Mouse (Mus musculus) MEL (cell line): ENCODE results near the gene Gmds. TPM values are rescaled to one million over a fixed set of nuclear protein-coding genes. Genes with fewer than 3 reads are reported as not detected.

Experiments used
- DNase-seq: peaks from one replicate; pipeline ENCODE4 v3.0.0; 2011; ENCODE audit warnings: low read depth, low spot score
- H3K27ac ChIP-seq: 2 replicates; pipeline ENCODE4 v1.5.1; 2012; ENCODE audit warnings: low read depth, mild to moderate bottlenecking, control low read depth, low read length, moderate library complexity; ENCODE audit not compliant: control insufficient read depth
- H3K27me3 ChIP-seq, 2 experiments: fragments of 150-350 bp in 1 of 2; sonication (generic) in 1 of 2; 2 replicates each; pipeline ENCODE4 v1.6.1; 2012; ENCODE audit warnings: low read length in 2 of 2, mild to moderate bottlenecking in 2 of 2, improper control_type of control experiment in 1 of 2, moderate library complexity in 1 of 2; ENCODE audit not compliant: insufficient read depth in 2 of 2, control insufficient read depth in 1 of 2
- H3K36me3 ChIP-seq, 2 experiments: 2 replicates each; pipeline ENCODE4 v1.6.1; 2012 to 2014; ENCODE audit warnings: low read length in 2 of 2, improper control_type of control experiment in 1 of 2, inconsistent platforms in 1 of 2, mild to moderate bottlenecking in 1 of 2; ENCODE audit not compliant: insufficient read depth in 2 of 2, control insufficient read depth in 1 of 2
- H3K4me1 ChIP-seq, 2 experiments: fragments of 150-350 bp in 1 of 2; sonication (generic) in 1 of 2; 2 replicates each; pipeline ENCODE4 v1.6.1; 2012; ENCODE audit warnings: low read length in 2 of 2, improper control_type of control experiment in 1 of 2, mild to moderate bottlenecking in 1 of 2; ENCODE audit not compliant: insufficient read depth in 2 of 2, control insufficient read depth in 1 of 2
- H3K4me3 ChIP-seq, 2 experiments: fragments of 150-350 bp in 1 of 2; sonication (generic) in 1 of 2; 2 replicates each; pipeline ENCODE4 v1.5.1; 2012; ENCODE audit warnings: low read depth in 2 of 2, low read length in 2 of 2, mild to moderate bottlenecking in 2 of 2, moderate library complexity in 2 of 2, control low read depth in 1 of 2, improper control_type of control experiment in 1 of 2; ENCODE audit not compliant: control insufficient read depth in 1 of 2, insufficient read depth in 1 of 2
- H3K79me2 ChIP-seq: 2 replicates; pipeline ENCODE4 v1.6.1; 2012; ENCODE audit warnings: mild to moderate bottlenecking, low read length, moderate library complexity; ENCODE audit not compliant: control insufficient read depth, poor library complexity, insufficient read depth
- H3K9ac ChIP-seq: 2 replicates; pipeline ENCODE4 v1.6.1; 2012; ENCODE audit warnings: low read depth, mild to moderate bottlenecking, control low read depth, low read length, moderate library complexity; ENCODE audit not compliant: control insufficient read depth, poor library complexity, severe bottlenecking
- H3K9me3 ChIP-seq: fragments of 150-350 bp; sonication (generic); replicated peaks from 2 replicates; pipeline ENCODE4 v1.6.1; 2012; ENCODE audit warnings: mild to moderate bottlenecking, low read length, improper control_type of control experiment, moderate library complexity; ENCODE audit not compliant: insufficient read depth
- BHLHE40 ChIP-seq: IDR thresholded peaks from 2 replicates; pipeline ENCODE4 v1.6.1; 2012; ENCODE audit warnings: low read depth, mild to moderate bottlenecking, inconsistent platforms, low read length, improper control_type of control experiment, borderline replicate concordance
- CHD1 ChIP-seq: IDR thresholded peaks from 2 replicates; pipeline ENCODE4 v1.6.1; 2012; ENCODE audit warnings: low read depth, mild to moderate bottlenecking, inconsistent platforms, low read length, improper control_type of control experiment
- CTCF ChIP-seq, 3 experiments: IDR thresholded peaks in 2 of 3; conservative IDR thresholded peaks in 1 of 3; 2 replicates each; pipeline ENCODE4 v1.5.1; 2011 to 2012; ENCODE audit warnings: low read length in 3 of 3, low read depth in 2 of 3, mild to moderate bottlenecking in 2 of 3, improper control_type of control experiment in 1 of 3, inconsistent platforms in 1 of 3, mixed read lengths in 1 of 3, moderate library complexity in 1 of 3; ENCODE audit not compliant: control insufficient read depth in 1 of 3, insufficient read depth in 1 of 3, poor library complexity in 1 of 3, severe bottlenecking in 1 of 3
- ELF1 ChIP-seq: IDR thresholded peaks from 2 replicates; pipeline ENCODE4 v1.6.1; 2014; ENCODE audit warnings: low read depth, mild to moderate bottlenecking, inconsistent platforms, low read length, improper control_type of control experiment, moderate library complexity
- HCFC1 ChIP-seq: IDR thresholded peaks from 2 replicates; pipeline ENCODE4 v1.6.1; 2012; ENCODE audit warnings: low read depth, mild to moderate bottlenecking, inconsistent platforms, low read length, improper control_type of control experiment, moderate library complexity
- JUND ChIP-seq: IDR thresholded peaks from 2 replicates; pipeline ENCODE4 v1.6.1; 2011; ENCODE audit warnings: low read depth, mild to moderate bottlenecking, improper control_type of control experiment, low read length
- MAFK ChIP-seq: IDR thresholded peaks from 2 replicates; pipeline ENCODE4 v1.6.1; 2011; ENCODE audit warnings: low read depth, mild to moderate bottlenecking, low read length, improper control_type of control experiment, borderline replicate concordance
- MAZ ChIP-seq: IDR thresholded peaks from 2 replicates; pipeline ENCODE4 v1.6.1; 2012; ENCODE audit warnings: low read depth, mild to moderate bottlenecking, inconsistent platforms, low read length, improper control_type of control experiment
- MXI1 ChIP-seq: IDR thresholded peaks from 2 replicates; pipeline ENCODE4 v1.6.1; 2011; ENCODE audit warnings: mild to moderate bottlenecking, low read depth, low read length, improper control_type of control experiment
- MYB ChIP-seq: IDR thresholded peaks from 2 replicates; pipeline ENCODE4 v1.6.1; 2011; ENCODE audit warnings: mild to moderate bottlenecking, low read depth, low read length, improper control_type of control experiment
- MYC ChIP-seq: IDR thresholded peaks from 2 replicates; pipeline ENCODE4 v1.6.1; 2011; ENCODE audit warnings: low read depth, mild to moderate bottlenecking, low read length, improper control_type of control experiment, moderate library complexity
- NELFE ChIP-seq: IDR thresholded peaks from 2 replicates; pipeline ENCODE4 v1.6.1; 2011; ENCODE audit warnings: low read depth, low read length, improper control_type of control experiment
- NRF1 ChIP-seq: IDR thresholded peaks from 2 replicates; pipeline ENCODE4 v1.6.1; 2014; ENCODE audit warnings: low read depth, mild to moderate bottlenecking, inconsistent platforms, low read length, improper control_type of control experiment, moderate library complexity; ENCODE audit not compliant: poor library complexity, insufficient read depth, severe bottlenecking
- POLR2AphosphoS2 ChIP-seq: IDR thresholded peaks from 2 replicates; pipeline ENCODE4 v1.6.1; 2011; ENCODE audit warnings: low read length, improper control_type of control experiment
- POLR2AphosphoS5 ChIP-seq: IDR thresholded peaks from 2 replicates; pipeline ENCODE4 v1.6.1; 2012; ENCODE audit warnings: low read depth, borderline replicate concordance, mild to moderate bottlenecking, inconsistent platforms, low read length, moderate library complexity, mixed read lengths
- RAD21 ChIP-seq: IDR thresholded peaks from 2 replicates; pipeline ENCODE4 v1.6.1; 2011; ENCODE audit warnings: mild to moderate bottlenecking, low read depth, low read length, improper control_type of control experiment
- RCOR1 ChIP-seq: IDR thresholded peaks from 2 replicates; pipeline ENCODE4 v1.6.1; 2012; ENCODE audit warnings: low read depth, mild to moderate bottlenecking, inconsistent platforms, low read length, improper control_type of control experiment
- SIN3A ChIP-seq: IDR thresholded peaks from 2 replicates; pipeline ENCODE4 v1.6.1; 2012; ENCODE audit warnings: low read length, improper control_type of control experiment, inconsistent platforms
- SMC3 ChIP-seq: IDR thresholded peaks from 2 replicates; pipeline ENCODE4 v1.6.1; 2011; ENCODE audit warnings: low read depth, low read length, improper control_type of control experiment
- TAL1 ChIP-seq: IDR thresholded peaks from 2 replicates; pipeline ENCODE4 v1.6.1; 2012; ENCODE audit warnings: mild to moderate bottlenecking, inconsistent platforms, low read length, moderate library complexity, mixed read lengths
- USF1 ChIP-seq: IDR thresholded peaks from 2 replicates; pipeline ENCODE4 v1.6.1; 2014; ENCODE audit warnings: low read depth, mild to moderate bottlenecking, inconsistent platforms, low read length, improper control_type of control experiment, moderate library complexity
- ZNF384 ChIP-seq: IDR thresholded peaks from 2 replicates; pipeline ENCODE4 v1.6.1; 2012; ENCODE audit warnings: low read depth, mild to moderate bottlenecking, inconsistent platforms, low read length, improper control_type of control experiment
- polyA plus RNA-seq, 2 experiments: library from polyadenylated mRNA; stranded (reverse) in 1 of 2; unstranded in 1 of 2; fragments of >175 nt in 1 of 2; fragments of >200 nt in 1 of 2; gene quantifications; 2 replicates each; pipeline versions ENCODE4 v1.2.1 to v1.2.4; 2012; ENCODE audit warnings: low replicate concordance in 2 of 2, low read depth in 1 of 2; ENCODE audit not compliant: insufficient read length in 2 of 2, insufficient read depth in 1 of 2, missing spikeins in 1 of 2
- total RNA-seq: library from RNA; depleted of rRNA; stranded (reverse); fragments of 300-350 nt; gene quantifications from 2 replicates; pipeline ENCODE4 v1.2.3, GENCODE M21; 2012

Gene Gmds
- total and polyA plus RNA-seq, 3 experiments, result 17.4 to 32.2 TPM; not detected in 1

DNA sequence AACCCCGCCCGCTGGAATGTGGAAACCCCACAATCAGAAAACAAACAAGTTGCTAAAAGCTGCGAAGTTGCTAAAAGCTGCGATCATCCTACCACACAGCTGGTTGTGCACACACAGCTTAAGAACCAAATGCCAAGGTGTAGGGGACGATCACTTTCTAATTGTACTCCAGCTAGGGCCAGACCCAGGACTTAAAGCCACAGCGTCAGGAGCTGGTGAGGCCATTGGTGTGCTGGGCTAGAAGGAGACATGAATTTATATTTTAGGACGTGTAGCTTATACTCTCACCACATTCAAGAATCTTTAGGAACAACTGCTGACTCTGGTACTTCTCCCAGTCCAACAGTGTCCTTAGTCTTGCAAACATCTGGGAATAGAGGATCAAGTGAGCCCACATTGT lies 534.0 kb downstream of the Gmds start:
- no peaks in the 10 kb centered on the region for H3K79me2 ChIP-seq
- no peaks in the 10 kb centered on the region for H3K27me3 ChIP-seq
- TF ChIP-seq JUND (no peak), TAL1 (no peak), NRF1 (no peak), CHD1 (no peak), USF1 (no peak), RAD21 (no peak), NELFE (no peak), ELF1 (no peak), BHLHE40 (no peak)
- no peak for DNase-seq
- no peaks in the 10 kb centered on the region for H3K9me3 ChIP-seq
- H3K9ac ChIP-seq, result no peak overlapping the region
- H3K27ac ChIP-seq, result no peak overlapping the region
- H3K36me3 ChIP-seq, result no peaks in the 10 kb centered on the region
- no peaks in the 10 kb centered on the region for H3K4me1 ChIP-seq
- no peak overlapping the region for H3K4me3 ChIP-seq

DNA sequence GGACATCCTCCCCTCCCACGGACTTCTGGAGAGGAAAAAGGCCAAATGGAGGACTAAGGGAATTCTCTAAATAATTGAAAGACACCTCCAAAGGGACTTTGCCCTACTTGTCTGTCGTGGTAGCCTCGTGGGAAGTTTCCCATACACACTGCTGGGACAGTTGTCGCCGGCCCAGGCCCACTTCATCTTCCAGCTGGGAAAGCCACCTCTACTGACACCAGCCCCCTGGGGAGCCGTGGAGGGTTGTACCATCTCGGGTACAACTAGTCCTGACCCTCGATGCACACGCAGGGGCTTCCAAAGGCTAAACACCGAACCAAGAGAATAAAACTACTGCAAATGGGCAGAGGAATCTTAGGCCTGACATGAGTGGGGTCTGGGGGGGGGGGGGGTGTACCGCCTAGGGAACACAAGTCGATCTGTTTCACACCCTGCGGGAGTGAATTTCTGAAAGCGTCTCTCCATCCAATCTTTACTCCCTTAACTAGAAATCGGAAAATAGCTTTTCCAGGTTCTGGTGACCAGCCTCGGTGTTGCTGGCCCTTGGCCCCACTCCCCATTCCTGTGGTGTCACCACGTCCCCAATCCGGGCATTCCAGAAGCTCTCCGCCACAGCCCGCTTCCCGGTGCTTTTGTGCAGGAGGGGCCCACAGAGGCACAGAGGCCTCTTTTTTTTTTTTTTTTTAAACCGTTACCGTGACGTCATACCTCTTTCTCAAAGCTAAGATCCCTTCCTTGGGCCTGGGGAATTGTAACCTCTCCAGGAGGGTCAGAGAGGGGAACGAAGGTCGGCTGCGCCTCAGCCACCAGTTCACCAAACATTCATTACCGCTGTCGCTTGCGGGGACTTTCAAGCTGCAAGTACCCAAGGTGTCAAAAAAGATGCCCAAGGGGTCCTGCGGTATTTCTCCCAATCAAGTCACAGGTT lies 535.1 kb downstream of the Gmds start:
- no peaks in the 10 kb centered on the region for H3K79me2 ChIP-seq
- no peaks in the 10 kb centered on the region for H3K27me3 ChIP-seq
- H3K4me1 ChIP-seq, result no peaks in the 10 kb centered on the region
- no peak overlapping the region for H3K9ac ChIP-seq
- no peak overlapping the region for H3K27ac ChIP-seq
- no peaks in the 10 kb centered on the region for H3K36me3 ChIP-seq
- no peaks in the 10 kb centered on the region for H3K9me3 ChIP-seq
- H3K4me3 ChIP-seq, result no peak overlapping the region
- TF ChIP-seq TAL1 (no peak), HCFC1 (no peak), RCOR1 (no peak), CHD1 (no peak), MYB (no peak)
- no peak for DNase-seq

DNA sequence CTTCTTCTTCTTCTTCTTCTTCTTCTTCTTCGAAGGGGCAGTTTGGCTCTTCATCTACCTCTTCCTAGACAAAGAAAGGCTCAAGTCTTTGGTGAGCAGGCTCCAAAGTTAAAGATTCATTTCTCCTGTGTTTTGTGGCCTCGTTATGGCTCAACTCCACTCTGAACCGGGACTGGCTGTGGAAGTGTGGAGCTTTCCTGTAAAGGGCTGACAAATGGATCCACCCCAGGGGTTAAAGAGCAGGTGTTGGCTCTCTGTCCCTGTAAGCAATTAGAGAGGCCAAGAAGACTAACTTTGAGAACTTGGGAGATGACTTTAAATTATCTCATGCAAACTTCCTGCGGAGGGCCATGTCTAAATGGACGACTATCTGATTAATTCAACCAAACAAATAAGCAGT lies 536.1 kb downstream of the Gmds start:
- TF ChIP-seq MAFK, result no peak
- no peak for TF ChIP-seq POLR2AphosphoS2
- no peak for TF ChIP-seq MYC
- no peak for TF ChIP-seq MXI1
- no peak for TF ChIP-seq SIN3A
- no peak for TF ChIP-seq BHLHE40
- TF ChIP-seq MAZ, result no peak
- TF ChIP-seq ELF1, result no peak
- no peak for TF ChIP-seq CTCF (IDR thresholded peaks at IDR 0.05 in 2 of 3, conservative IDR thresholded peaks at IDR 0.05 in 1 of 3; ENCODE audit: control insufficient read depth in 1 of 3, insufficient read depth in 1 of 3, low read depth in 2 of 3, low read length in 3 of 3, poor library complexity in 1 of 3, severe bottlenecking in 1 of 3)
- no peak for TF ChIP-seq ZNF384
- TF ChIP-seq HCFC1, result no peak
- no peak for TF ChIP-seq RCOR1
- TF ChIP-seq SMC3, result no peak
- no peak for TF ChIP-seq POLR2AphosphoS5
- no peak for TF ChIP-seq JUND
- TF ChIP-seq NRF1, result no peak
- TF ChIP-seq USF1, result no peak
- Histone ChIP-seq H3K4me3 (no peak overlapping the region), H3K79me2 (no peaks in the 10 kb centered on the region)

More for the DNA sequence above, 536.1 kb downstream of the Gmds start:
- no peaks in the 10 kb centered on the region for H3K27me3 ChIP-seq
- no peaks in the 10 kb centered on the region for H3K36me3 ChIP-seq
- no peak overlapping the region for H3K9ac ChIP-seq
- no peaks in the 10 kb centered on the region for H3K9me3 ChIP-seq
- H3K4me1 ChIP-seq, result no peaks in the 10 kb centered on the region
- DNase-seq, result no peak
- H3K27ac ChIP-seq, result no peak overlapping the region
